Mouse (Mus musculus) gastrocnemius, adult 18-20 months (tissue): ENCODE measurements around the gene Phka1. TPM values are rescaled to one million over a fixed set of nuclear protein-coding genes. Genes with fewer than 3 reads are reported as not detected.

ENCODE experiments used
- DNase-seq: peaks from one replicate; pipeline ENCODE4 v3.0.0; 2021; ENCODE audit warnings: low spot score
- total RNA-seq, 2 experiments: library from RNA; stranded (reverse); gene quantifications; 2 replicates each; pipeline ENCODE4 v1.2.3; 2021

Phka1 gene
- total RNA-seq, 2 experiments from 2014 or later: 496 to 527 TPM

DNA sequence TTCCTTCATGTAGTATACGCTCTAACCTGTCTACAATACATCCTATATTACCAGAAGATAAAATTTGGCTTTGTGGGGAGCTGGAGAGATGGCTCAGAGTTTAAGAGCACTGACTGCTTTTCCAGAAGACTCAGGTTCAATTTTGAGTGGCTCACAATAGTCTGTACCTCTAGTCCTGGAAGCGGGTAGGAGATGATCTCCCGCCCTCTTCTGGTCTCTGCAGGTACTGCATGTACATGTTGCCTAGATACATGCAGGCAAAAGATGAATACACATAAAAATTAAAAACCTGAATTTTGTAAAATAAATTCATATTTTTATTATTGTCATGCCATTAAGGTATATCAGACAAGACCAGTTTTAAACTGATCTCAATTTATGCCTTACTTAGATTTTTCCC, 167.3 kb downstream of the Phka1 start:
- DNase-seq: peak; percentile 46

DNA sequence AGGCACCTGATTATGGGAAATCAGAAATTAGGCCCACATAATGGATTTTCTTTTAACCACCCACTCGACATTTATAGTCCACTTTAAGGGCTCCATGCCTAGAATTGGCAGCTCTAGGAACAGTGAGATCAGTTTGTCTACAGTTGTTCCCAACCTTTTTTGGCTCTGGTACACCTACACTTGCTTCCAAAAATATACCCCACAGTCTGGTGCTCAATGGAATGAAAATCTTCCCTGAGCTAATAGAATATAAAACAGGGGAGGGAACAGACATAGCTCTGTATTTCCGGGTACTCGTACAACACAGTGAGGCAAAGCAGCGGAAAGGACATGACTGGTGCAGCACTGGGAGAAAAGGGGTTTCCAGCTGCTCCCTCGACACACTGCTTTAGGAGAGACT, 168.5 kb downstream of the Phka1 start:
- DNase-seq: no peak

Other genes with a start within 250 kb of the Phka1 start
- 1 to 10 TPM; 4.0 to 4.8 TPM for gene Hdac8, start 138.9 kb downstream of the Phka1 start, total RNA-seq
- not detected for gene Gm3880, start 42.7 kb upstream of the Phka1 start, total RNA-seq
- gene Gm9112, start 63.4 kb upstream of the Phka1 start, total RNA-seq: not detected
- not detected for gene Dmrtc1b, start 63.6 kb upstream of the Phka1 start, total RNA-seq
- not detected for gene Dmrtc1c1, start 158.7 kb upstream of the Phka1 start, total RNA-seq
- gene Dmrtc1c2, start 210.4 kb upstream of the Phka1 start, total RNA-seq: not detected
- not detected for gene 1700031F05Rik, start 223.7 kb upstream of the Phka1 start, total RNA-seq